Mouse (Mus musculus) ES-E14 (cell line): Measurements from ENCODE around the gene Vrk1. TPM values are rescaled to one million over a fixed set of nuclear protein-coding genes. Genes with fewer than 3 reads are reported as not detected.

Experiments used
- DNase-seq: peaks from one replicate; pipeline ENCODE4 v3.0.0-alpha.2; 2013; ENCODE audit warnings: low read depth, low spot score
- H3K27ac ChIP-seq: 2 replicates; pipeline ENCODE4 v1.5.1; 2012; ENCODE audit warnings: low read depth, mild to moderate bottlenecking, low read length, moderate library complexity, mixed read lengths; ENCODE audit not compliant: poor library complexity, insufficient read depth, severe bottlenecking
- H3K36me3 ChIP-seq: 2 replicates; pipeline ENCODE4 v1.6.1; 2012; ENCODE audit warnings: mild to moderate bottlenecking, low read length, moderate library complexity, mixed read lengths; ENCODE audit not compliant: control insufficient read depth, poor library complexity, insufficient read depth, severe bottlenecking
- H3K4me1 ChIP-seq, 2 experiments: fragments of 150-350 bp in 1 of 2; sonication (generic) in 1 of 2; 2 replicates each; pipeline ENCODE4 v1.6.1; 2012; ENCODE audit warnings: low read length in 2 of 2, mild to moderate bottlenecking in 1 of 2, mixed read lengths in 1 of 2; ENCODE audit not compliant: control insufficient read depth in 2 of 2, insufficient read depth in 2 of 2, poor library complexity in 1 of 2
- H3K4me3 ChIP-seq, 2 experiments: fragments of 150-350 bp in 1 of 2; sonication (generic) in 1 of 2; 2 replicates each; pipeline ENCODE4 v1.5.1; 2012; ENCODE audit warnings: low read length in 2 of 2, low read depth in 1 of 2, mild to moderate bottlenecking in 1 of 2, mixed read lengths in 1 of 2; ENCODE audit not compliant: insufficient read depth in 1 of 2, poor library complexity in 1 of 2, severe bottlenecking in 1 of 2
- H3K9ac ChIP-seq: 2 replicates; pipeline ENCODE4 v1.6.1; 2012; ENCODE audit warnings: low read depth, mild to moderate bottlenecking, low read length, mixed read lengths; ENCODE audit not compliant: poor library complexity, insufficient read depth, severe bottlenecking
- H3K9me3 ChIP-seq: fragments of 150-350 bp; sonication (generic); 2 replicates; pipeline ENCODE4 v1.6.1; 2012; ENCODE audit warnings: low read depth, mild to moderate bottlenecking, low read length; ENCODE audit not compliant: control insufficient read depth, insufficient read depth
- CHD2 ChIP-seq: IDR thresholded peaks from 2 replicates; pipeline ENCODE4 v1.6.1; 2014; ENCODE audit warnings: mild to moderate bottlenecking, low read depth, low read length, inconsistent platforms
- HCFC1 ChIP-seq: IDR thresholded peaks from 2 replicates; pipeline ENCODE4 v1.6.1; 2012; ENCODE audit warnings: low read length, inconsistent platforms, borderline replicate concordance; ENCODE audit not compliant: insufficient read depth
- MAFK ChIP-seq: IDR thresholded peaks from 2 replicates; pipeline ENCODE4 v1.6.1; 2014; ENCODE audit warnings: mild to moderate bottlenecking, low read depth, low read length, inconsistent platforms; ENCODE audit not compliant: insufficient read depth
- ZC3H11A ChIP-seq: IDR thresholded peaks from 2 replicates; pipeline ENCODE4 v1.6.1; 2012; ENCODE audit warnings: low read depth, mild to moderate bottlenecking, inconsistent platforms, low read length, borderline replicate concordance
- ZNF384 ChIP-seq: IDR thresholded peaks from 2 replicates; pipeline ENCODE4 v1.6.1; 2012; ENCODE audit warnings: low read depth, low read length, inconsistent platforms
- in situ Hi-C, 2 experiments: fragments of 600-800 bp; cut with MboI; formaldehyde crosslinking; loops; one replicate each; pipeline ENCODE4 v1.15.1; 2025; ENCODE audit warnings: low sequenced_read_pairs in 2 of 2, inconsistent platforms in 1 of 2; ENCODE audit not compliant: unreplicated experiment in 2 of 2
- total RNA-seq: library from RNA; depleted of rRNA; stranded (reverse); fragments of 300-350 nt; gene quantifications from 2 replicates; pipeline ENCODE4 v1.2.3, GENCODE M21; 2012

The Vrk1 gene
- total RNA-seq, 1 experiment: 56.6 TPM

- peaks cover 3 to 6% of the 10 kb centered on the region in 2 experiments; a peak in 2 of 4 replicates for H3K4me1 ChIP-seq
- H3K36me3 ChIP-seq: no peaks in the 10 kb centered on the region
- no peak for DNase-seq
- peak overlapping the region; percentile 50 to 58 for H3K4me3 ChIP-seq
- no peaks in the 10 kb centered on the region for H3K9me3 ChIP-seq
- peak overlapping the region; percentile 27; the same call in 1 of the 2 replicates for H3K9ac ChIP-seq
- in situ Hi-C loops: no loop called here
- no peak overlapping the region for H3K27ac ChIP-seq
- TF ChIP-seq ZC3H11A (no peak; the same call in 1 of the 2 replicates), MAFK (no peak), ZNF384 (no peak)
Observed at GRCm38 (mm10) chr12:105963012-105963572, 46.9 kb upstream of the Vrk1 start.

- no peak overlapping the region for H3K9ac ChIP-seq
- H3K27ac ChIP-seq: no peak overlapping the region
- in situ Hi-C loops: no loop called here
- peaks cover 3 to 6% of the 10 kb centered on the region in 2 experiments; a peak in 2 of 4 replicates for H3K4me1 ChIP-seq
- no peak for TF ChIP-seq ZC3H11A
- no peak for TF ChIP-seq HCFC1
- no peak for TF ChIP-seq ZNF384
- TF ChIP-seq CHD2: no peak
- no peak for TF ChIP-seq MAFK
- no peaks in the 10 kb centered on the region for H3K36me3 ChIP-seq
- no peaks in the 10 kb centered on the region for H3K9me3 ChIP-seq
- no peak overlapping the region for H3K4me3 ChIP-seq
- DNase-seq: no peak
Observed at GRCm38 (mm10) chr12:105966887-105967637, 43.0 kb upstream of the Vrk1 start.

- Histone ChIP-seq H3K4me3 (peak overlapping the region in 1 of 2 experiments; percentile 39; a peak in 1 of 4 replicates), H3K9me3 (no peaks in the 10 kb centered on the region), H3K9ac (no peak overlapping the region), H3K27ac (no peak overlapping the region), H3K36me3 (no peaks in the 10 kb centered on the region), H3K4me1 (peaks cover 3 to 6% of the 10 kb centered on the region in 2 experiments; a peak in 2 of 4 replicates)
- in situ Hi-C loops: no loop called here
- DNase-seq: no peak
- TF ChIP-seq HCFC1 (no peak), ZC3H11A (no peak), MAFK (no peak), CHD2 (no peak), ZNF384 (no peak)
Observed at GRCm38 (mm10) chr12:105967806-105968205, 42.2 kb upstream of the Vrk1 start.

- TF ChIP-seq ZNF384 (no peak), ZC3H11A (no peak), CHD2 (no peak), HCFC1 (no peak), MAFK (no peak)
- no peak overlapping the region for H3K4me3 ChIP-seq
- peaks cover 3 to 6% of the 10 kb centered on the region in 2 experiments; a peak in 2 of 4 replicates for H3K4me1 ChIP-seq
- no peak overlapping the region for H3K27ac ChIP-seq
- no peaks in the 10 kb centered on the region for H3K9me3 ChIP-seq
- no peak overlapping the region for H3K9ac ChIP-seq
- no peaks in the 10 kb centered on the region for H3K36me3 ChIP-seq
- DNase-seq: no peak
- in situ Hi-C loops: no loop called here
Observed at GRCm38 (mm10) chr12:105971182-105971581, 38.8 kb upstream of the Vrk1 start.
